Mouse (Mus musculus): Measurements from ENCODE around the gene Cfap97. TPM values are rescaled to one million over a fixed set of nuclear protein-coding genes. Genes with fewer than 3 reads are reported as not detected.

Cfap97 gene
- polyA plus RNA-seq, 1 experiment from 2014 or later: 30.6 TPM

Small RNA genes lying within 50 kb of the gene (microRNA-seq; reads per million reads assigned to microRNA genes)
- gene Gm23812: not detected

Other genes starting within 250 kb of the Cfap97 start
- 0.26 and 0.29 TPM in 2 replicates for gene Ccdc110, start 217.2 kb upstream of the Cfap97 start, polyA plus RNA-seq (2014; fragmentation: Nextera tagmentation; extraction: Ambion mirVana)
- gene 1700029J07Rik, start 176.5 kb upstream of the Cfap97 start, polyA plus RNA-seq (2014; fragmentation: Nextera tagmentation; extraction: Ambion mirVana): 4.0 and 4.5 TPM in 2 replicates
- gene Ufsp2, start 176.2 kb upstream of the Cfap97 start, polyA plus RNA-seq (2014; fragmentation: Nextera tagmentation; extraction: Ambion mirVana): 58.6 and 62.9 TPM in 2 replicates
- gene Lrp2bp, start 152.5 kb upstream of the Cfap97 start, polyA plus RNA-seq (2014; fragmentation: Nextera tagmentation; extraction: Ambion mirVana): 0.86 and 0.91 TPM in 2 replicates
- gene Ankrd37, start 146.1 kb upstream of the Cfap97 start, polyA plus RNA-seq (2014; fragmentation: Nextera tagmentation; extraction: Ambion mirVana): 37.5 and 43.6 TPM in 2 replicates
- 14.0 and 16.0 TPM in 2 replicates for gene Snx25, start 388 bp downstream of the Cfap97 start, polyA plus RNA-seq (2014; fragmentation: Nextera tagmentation; extraction: Ambion mirVana)
- gene Slc25a4, start 59.5 kb downstream of the Cfap97 start, polyA plus RNA-seq (2014; fragmentation: Nextera tagmentation; extraction: Ambion mirVana): 795 and 885 TPM in 2 replicates
- gene Helt, start 142.9 kb downstream of the Cfap97 start, polyA plus RNA-seq (2014; fragmentation: Nextera tagmentation; extraction: Ambion mirVana): 9.6 and 10.2 TPM in 2 replicates

All from midbrain, embryonic 14.5 days (tissue).